Mouse (Mus musculus): ENCODE measurements at regions not wholly inside any gene's neighbourhood (a gene's known extent, or its start where the extent isn't known, plus 50 kb on each side); places are given as distances from the start of the nearest gene placed in this dataset.

DNA sequence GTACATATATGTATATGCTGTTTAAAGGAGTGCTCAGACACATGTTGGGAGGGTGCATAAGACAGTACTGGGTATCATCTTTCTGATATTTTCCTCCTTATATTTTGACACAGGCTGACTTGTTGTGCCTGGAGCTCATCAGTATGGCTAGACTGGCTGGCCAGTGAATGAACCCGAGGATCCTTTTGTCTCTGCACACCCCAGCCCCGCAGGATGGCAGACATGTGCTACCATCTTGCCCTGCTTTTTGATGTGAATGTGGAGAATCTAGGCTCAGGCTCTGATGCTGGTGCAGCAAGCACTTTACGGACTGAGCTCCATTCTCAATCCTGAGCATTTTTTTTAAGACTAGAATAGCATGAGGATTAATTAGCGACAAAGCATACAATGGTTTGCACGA is 332.4 kb upstream of the Sox9 start:
- no peak for TF ChIP-seq MAFK (IDR thresholded peaks at IDR 0.05; ENCODE audit: borderline replicate concordance, low read depth, low read length)
- TF ChIP-seq ZNF384 (IDR thresholded peaks at IDR 0.05; ENCODE audit: low read depth, low read length), result no peak
- TF ChIP-seq POLR2A (IDR thresholded peaks at IDR 0.05; ENCODE audit: control insufficient read depth in 1 of 2, insufficient read depth in 1 of 2, low read depth in 1 of 2, low read length in 2 of 2, poor library complexity in 1 of 2), result no peak
- TF ChIP-seq CTCF (IDR thresholded peaks at IDR 0.05 in 2 of 3, conservative IDR thresholded peaks at IDR 0.05 in 1 of 3; ENCODE audit: control insufficient read depth in 1 of 3, insufficient read depth in 1 of 3, low read depth in 2 of 3, low read length in 3 of 3, poor library complexity in 1 of 3, severe bottlenecking in 1 of 3), result no peak
- no peak for TF ChIP-seq POLR2AphosphoS5 (IDR thresholded peaks at IDR 0.05; ENCODE audit: borderline replicate concordance, low read depth, low read length)
- TF ChIP-seq POLR2AphosphoS2 (IDR thresholded peaks at IDR 0.05; ENCODE audit: low read length), result no peak
- TF ChIP-seq MEF2A (IDR thresholded peaks at IDR 0.05; ENCODE audit: extremely low read depth, insufficient replicate concordance, low read depth, low read length, poor library complexity, severe bottlenecking), result no peak
- TF ChIP-seq EP300 (IDR thresholded peaks at IDR 0.05; ENCODE audit: low read depth in 1 of 2, low read length in 2 of 2), result no peak
- no peak for TF ChIP-seq CHD1 (IDR thresholded peaks at IDR 0.05; ENCODE audit: low read depth, low read length)
- no peak for TF ChIP-seq GABPA (IDR thresholded peaks at IDR 0.05; ENCODE audit: low read depth, low read length)
